Mouse (Mus musculus): ENCODE data around the gene Foxe1. TPM values are rescaled to one million over a fixed set of nuclear protein-coding genes. Genes with fewer than 3 reads are reported as not detected.
A peak's percentile ranks its signal among the peaks of the same experiment; 100 is the strongest.

Gene Foxe1
- 0.05 TPM in 1 of 2 replicates, not detected in the other for total RNA-seq (2014; rRNA removed)
- not detected in 2 replicates for polyA plus RNA-seq (2015; fragmentation: Nextera tagmentation; extraction: Ambion mirVana)

DNA sequence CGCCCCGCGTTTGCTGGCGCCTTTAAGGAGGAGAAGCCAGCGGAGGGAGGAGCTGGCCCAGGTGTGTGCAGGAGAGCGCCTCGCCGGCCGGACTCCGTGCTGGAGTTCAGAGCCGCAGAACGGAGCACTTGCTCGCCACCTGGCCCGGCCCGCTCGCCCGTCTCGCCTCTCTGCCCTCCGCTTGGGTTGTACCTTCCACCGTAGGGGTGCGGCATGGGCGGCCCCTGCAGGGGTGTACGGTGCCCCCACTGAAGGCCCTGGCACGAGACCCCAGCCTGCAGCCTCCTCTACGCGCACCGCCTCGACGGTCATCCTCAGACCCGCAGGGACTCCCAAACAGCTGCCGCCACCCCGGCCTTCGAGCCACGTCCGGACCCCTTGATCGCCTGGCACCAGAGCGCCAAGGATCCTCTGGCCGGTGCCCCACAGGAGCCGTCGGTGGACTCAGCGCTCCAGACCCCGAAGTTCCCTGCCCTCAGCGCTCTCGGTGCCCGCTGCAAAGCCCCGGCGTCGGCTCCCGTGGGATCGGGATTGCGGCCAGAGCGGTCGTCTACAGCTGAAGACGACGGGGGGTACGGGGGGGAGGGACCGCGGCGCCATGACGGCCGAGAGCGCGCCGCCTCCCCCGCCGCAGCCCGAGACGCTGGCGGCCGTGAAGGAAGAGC lies at the start of gene Foxe1:
Foxe1 (plus strand) TSS at position 14 of the 665 bp plus-strand sequence.
- ATAC-seq (0 out of 2 replicates have a peak, but pooled peaks have one; percentile 8), DNase-seq (no peak)
- WGBS, result 6% methylated on average over 66 of the region's 70 CpGs
- Histone ChIP-seq H3K4me2 (ENCODE audit: low read depth) (peak within 1 kb of the TSS; percentile 47), H3K27me3 (ENCODE audit: insufficient read depth, low read length) (peaks cover 89% of the 10 kb centered on the region), H3K27ac (ENCODE audit: low read depth, low read length) (no peak within 1 kb of the TSS), H3K4me1 (ENCODE audit: insufficient read depth) (no peaks in the 10 kb centered on the region), H3K9ac (no peak within 1 kb of the TSS), H3K36me3 (ENCODE audit: insufficient read depth) (no peaks in the 10 kb centered on the region), H3K4me3 (ENCODE audit: low read depth, low read length) (peak within 1 kb of the TSS; percentile 42), H3K9me3 (ENCODE audit: low read length) (no peaks in the 10 kb centered on the region)
- no peak for TF ChIP-seq CTCF (IDR thresholded peaks at IDR 0.05; ENCODE audit: low read depth)

DNA sequence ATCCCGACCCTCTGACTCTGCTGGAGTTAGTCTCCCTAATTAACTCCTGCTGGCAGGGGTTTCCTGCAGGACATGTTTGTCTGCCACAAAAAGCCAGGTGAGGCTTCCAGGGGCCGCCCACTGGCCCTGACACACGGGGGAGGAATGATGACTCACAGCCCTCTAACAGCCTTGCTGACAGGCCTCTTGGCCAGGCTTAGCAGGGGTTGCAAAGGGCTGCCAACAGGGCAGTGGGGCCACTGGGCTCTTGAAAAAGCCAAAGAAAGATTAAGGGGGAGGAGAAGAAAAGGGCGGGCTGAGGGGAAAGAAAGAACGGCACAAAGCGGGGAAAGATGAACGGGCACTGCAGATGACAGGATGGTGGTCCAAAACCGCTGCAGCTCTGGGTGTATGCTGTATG lies 39.3 kb upstream of the Foxe1 start:
- peak overlapping the region; percentile 71 for H3K4me2 ChIP-seq (ENCODE audit: low read depth)
- peak overlapping the region; percentile 63 for H3K4me3 ChIP-seq (ENCODE audit: low read depth, low read length)
- H3K9me3 ChIP-seq (ENCODE audit: low read length), result no peaks in the 10 kb centered on the region
- no peaks in the 10 kb centered on the region; the same call in 1 of the 2 replicates for H3K27me3 ChIP-seq (ENCODE audit: insufficient read depth, low read length)
- no peak for ATAC-seq
- no peaks in the 10 kb centered on the region for H3K36me3 ChIP-seq (ENCODE audit: insufficient read depth)
- no peak for TF ChIP-seq CTCF (IDR thresholded peaks at IDR 0.05; ENCODE audit: low read depth)
- 0 out of 2 replicates have a peak overlapping the region, but pooled peaks have one; percentile 86 for H3K9ac ChIP-seq
- H3K27ac ChIP-seq (ENCODE audit: low read depth, low read length), result no peak overlapping the region
- DNase-seq, result peak; percentile 8
- H3K4me1 ChIP-seq (ENCODE audit: insufficient read depth), result no peaks in the 10 kb centered on the region
- WGBS, result 5% methylated on average over 8 of the region's 8 CpGs

GRCm38 (mm10) chr4:46304757-46305384 lies 38.5 kb upstream of the Foxe1 start:
- peak overlapping the region; percentile 86 for H3K9ac ChIP-seq
- peak overlapping the region; percentile 63 for H3K4me3 ChIP-seq (ENCODE audit: low read depth, low read length)
- peak overlapping the region; percentile 85 for H3K27ac ChIP-seq (ENCODE audit: low read depth, low read length)
- no peaks in the 10 kb centered on the region for H3K9me3 ChIP-seq (ENCODE audit: low read length)
- H3K4me2 ChIP-seq (ENCODE audit: low read depth), result peak overlapping the region; percentile 71
- peak; percentile 26; the same call in 1 of the 2 replicates for TF ChIP-seq CTCF (IDR thresholded peaks at IDR 0.05; ENCODE audit: low read depth)
- no peaks in the 10 kb centered on the region for H3K4me1 ChIP-seq (ENCODE audit: insufficient read depth)
- H3K27me3 ChIP-seq (ENCODE audit: insufficient read depth, low read length), result no peaks in the 10 kb centered on the region; the same call in 1 of the 2 replicates
- 1% methylated on average over 73 of the region's 78 CpGs for WGBS
- no peaks in the 10 kb centered on the region for H3K36me3 ChIP-seq (ENCODE audit: insufficient read depth)
- peak; percentile 88 for DNase-seq
- ATAC-seq, result peak; percentile 95

- H3K27me3 ChIP-seq (ENCODE audit: insufficient read depth, low read length), result no peaks in the 10 kb centered on the region; the same call in 1 of the 2 replicates
- H3K4me3 ChIP-seq (ENCODE audit: low read depth, low read length), result peak overlapping the region; percentile 63
- H3K9me3 ChIP-seq (ENCODE audit: low read length), result no peaks in the 10 kb centered on the region
- H3K36me3 ChIP-seq (ENCODE audit: insufficient read depth), result no peaks in the 10 kb centered on the region
- WGBS, result 22% methylated on average over 7 of the region's 7 CpGs
- peak overlapping the region; percentile 86 for H3K9ac ChIP-seq
- H3K4me2 ChIP-seq (ENCODE audit: low read depth), result peak overlapping the region; percentile 71
- no peaks in the 10 kb centered on the region for H3K4me1 ChIP-seq (ENCODE audit: insufficient read depth)
- no peak overlapping the region for H3K27ac ChIP-seq (ENCODE audit: low read depth, low read length)
- ATAC-seq (no peak), DNase-seq (no peak)
- no peak for TF ChIP-seq CTCF (IDR thresholded peaks at IDR 0.05; ENCODE audit: low read depth)
Measured at GRCm38 (mm10) chr4:46305436-46305835, 38.0 kb upstream of the Foxe1 start.

- no peak for ATAC-seq
- no peaks in the 10 kb centered on the region; the same call in 1 of the 2 replicates for H3K27me3 ChIP-seq (ENCODE audit: insufficient read depth, low read length)
- H3K4me3 ChIP-seq (ENCODE audit: low read depth, low read length), result no peak overlapping the region
- no peaks in the 10 kb centered on the region for H3K4me1 ChIP-seq (ENCODE audit: insufficient read depth)
- no peak overlapping the region for H3K27ac ChIP-seq (ENCODE audit: low read depth, low read length)
- H3K9me3 ChIP-seq (ENCODE audit: low read length), result no peaks in the 10 kb centered on the region
- peak; percentile 20 for DNase-seq
- TF ChIP-seq CTCF (IDR thresholded peaks at IDR 0.05; ENCODE audit: low read depth), result no peak
- H3K36me3 ChIP-seq (ENCODE audit: insufficient read depth), result no peaks in the 10 kb centered on the region
- no peak overlapping the region for H3K4me2 ChIP-seq (ENCODE audit: low read depth)
- 38% methylated on average over 9 of the region's 9 CpGs for WGBS
- H3K9ac ChIP-seq, result no peak overlapping the region
Measured at GRCm38 (mm10) chr4:46307341-46307740, 36.1 kb upstream of the Foxe1 start.

- H3K9ac ChIP-seq, result no peak overlapping the region
- no peak for DNase-seq
- H3K4me1 ChIP-seq (ENCODE audit: insufficient read depth), result no peaks in the 10 kb centered on the region
- no peak overlapping the region for H3K4me3 ChIP-seq (ENCODE audit: low read depth, low read length)
- 86% methylated on average over 7 of the region's 7 CpGs for WGBS
- no peaks in the 10 kb centered on the region for H3K27me3 ChIP-seq (ENCODE audit: insufficient read depth, low read length)
- no peak overlapping the region for H3K4me2 ChIP-seq (ENCODE audit: low read depth)
- no peak for ATAC-seq
- H3K36me3 ChIP-seq (ENCODE audit: insufficient read depth), result no peaks in the 10 kb centered on the region
- H3K27ac ChIP-seq (ENCODE audit: low read depth, low read length), result no peak overlapping the region
- H3K9me3 ChIP-seq (ENCODE audit: low read length), result no peaks in the 10 kb centered on the region
- no peak for TF ChIP-seq CTCF (IDR thresholded peaks at IDR 0.05; ENCODE audit: low read depth)
Measured at GRCm38 (mm10) chr4:46307869-46308268, 35.5 kb upstream of the Foxe1 start.

DNA sequence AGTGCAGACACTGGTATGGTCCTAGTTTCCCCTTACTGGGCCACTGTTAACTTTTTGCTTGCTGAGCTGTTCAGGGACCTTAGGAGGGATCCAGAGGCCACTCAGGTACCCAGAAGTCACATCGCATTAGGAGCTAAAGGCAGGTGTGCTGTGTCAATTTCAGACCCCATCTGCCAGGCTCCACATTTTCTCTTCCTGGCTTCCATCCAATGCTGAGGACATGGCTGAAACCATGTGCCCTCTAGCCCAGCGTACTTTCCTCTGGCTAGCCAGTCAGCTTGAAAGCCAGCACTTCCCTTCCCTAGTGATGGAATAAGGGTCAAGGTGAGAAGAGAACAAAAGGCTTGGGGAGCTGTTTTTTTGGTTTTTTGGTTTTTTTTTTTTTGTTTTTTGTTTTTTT lies 31.8 kb upstream of the Foxe1 start:
- Histone ChIP-seq H3K4me2 (ENCODE audit: low read depth) (no peak overlapping the region), H3K27me3 (ENCODE audit: insufficient read depth, low read length) (no peaks in the 10 kb centered on the region), H3K4me1 (ENCODE audit: insufficient read depth) (no peaks in the 10 kb centered on the region), H3K9ac (no peak overlapping the region), H3K4me3 (ENCODE audit: low read depth, low read length) (no peak overlapping the region), H3K27ac (ENCODE audit: low read depth, low read length) (no peak overlapping the region), H3K36me3 (ENCODE audit: insufficient read depth) (no peaks in the 10 kb centered on the region), H3K9me3 (ENCODE audit: low read length) (no peaks in the 10 kb centered on the region)
- no peak for TF ChIP-seq CTCF (IDR thresholded peaks at IDR 0.05; ENCODE audit: low read depth)
- ATAC-seq (no peak), DNase-seq (no peak)
- 60% methylated on average over 2 of the region's 2 CpGs for WGBS

Measured in forebrain, postnatal 0 days (tissue).